Comparison of ENCODE assay signal across 8 mouse cellular contexts in genomic region chr11:120457370-120457769, GRCm38 (mm10). TPM values are rescaled to one million over a fixed set of nuclear protein-coding genes. Genes with fewer than 3 reads are reported as not detected.
DNase-seq lines count a peak whose midpoint lies in the region; ATAC-seq lines count a peak whose summit lies in the region.

No protein-coding gene starts in this region.

- H3K9me3 ChIP-seq in heart, embryonic 13.5 days, result no peaks in the 10 kb centered on the region
- H3K9me3 ChIP-seq in hindbrain, embryonic 16.5 days (ENCODE audit: control insufficient read depth, low read length), result no peaks in the 10 kb centered on the region
- no peaks in the 10 kb centered on the region for H3K9me3 ChIP-seq in midbrain, embryonic 14.5 days (ENCODE audit: control insufficient read depth, low read length)

- peak overlapping the region; percentile 99 for H3K9ac ChIP-seq in heart, embryonic 13.5 days
- H3K9ac ChIP-seq in hindbrain, embryonic 16.5 days (ENCODE audit: low read depth, low read length), result peak overlapping the region; percentile 98
- H3K9ac ChIP-seq in midbrain, embryonic 14.5 days (replicated peaks; ENCODE audit: low read length), result peak overlapping the region; percentile 94

- peak overlapping the region; percentile 97 for H3K4me2 ChIP-seq in heart, embryonic 13.5 days
- peak overlapping the region; percentile 93 for H3K4me2 ChIP-seq in hindbrain, embryonic 16.5 days (ENCODE audit: low read length)
- H3K4me2 ChIP-seq in midbrain, embryonic 14.5 days (ENCODE audit: low read length), result peak overlapping the region; percentile 96

- WGBS in heart, embryonic 13.5 days, result 16% methylated on average over 14 of the region's 14 CpGs
- WGBS in hindbrain, embryonic 16.5 days, result 35% methylated on average over 14 of the region's 14 CpGs
- WGBS in midbrain, embryonic 14.5 days, result 36% methylated on average over 14 of the region's 14 CpGs

- no peaks in the 10 kb centered on the region; the same call in 1 of the 2 replicates for H3K27me3 ChIP-seq in heart, embryonic 13.5 days (replicated peaks)
- H3K27me3 ChIP-seq in hindbrain, embryonic 16.5 days (replicated peaks; ENCODE audit: control insufficient read depth, insufficient read depth, low read length), result no peaks in the 10 kb centered on the region
- no peaks in the 10 kb centered on the region for H3K27me3 ChIP-seq in midbrain, embryonic 14.5 days (ENCODE audit: control insufficient read depth, insufficient read depth, low read length)

- H3K36me3 ChIP-seq in heart, embryonic 13.5 days, result peaks cover 40% of the 10 kb centered on the region
- H3K36me3 ChIP-seq in hindbrain, embryonic 16.5 days (ENCODE audit: control insufficient read depth, insufficient read depth, low read length), result peaks cover 8% of the 10 kb centered on the region; the same call in 1 of the 2 replicates
- peaks cover 21% of the 10 kb centered on the region for H3K36me3 ChIP-seq in midbrain, embryonic 14.5 days (ENCODE audit: control insufficient read depth, insufficient read depth, low read length)

- ATAC-seq in heart, embryonic 13.5 days (ENCODE audit: extremely low read depth, insufficient number of reproducible peaks, low FRiP score, low TSS enrichment), result no peak
- peak; percentile 5; the same call in 1 of the 2 replicates for ATAC-seq in hindbrain, embryonic 16.5 days
- no peak for ATAC-seq in midbrain, embryonic 14.5 days (ENCODE audit: low FRiP score, low TSS enrichment)

- H3K27ac ChIP-seq in heart, embryonic 13.5 days (replicated peaks), result peak overlapping the region; percentile 93
- peak overlapping the region; percentile 86 for H3K27ac ChIP-seq in hindbrain, embryonic 16.5 days (ENCODE audit: low read depth, low read length)
- H3K27ac ChIP-seq in midbrain, embryonic 14.5 days (replicated peaks; ENCODE audit: low read depth, low read length), result peak overlapping the region; percentile 82

- DNase-seq in heart, adult 11 months, result no peak
- DNase-seq in c-Kit-positive CD71-positive TER-119-positive erythroid progenitor cells, embryonic 14.5 days (ENCODE audit: low spot score), result peak; percentile 48
- no peak for DNase-seq in midbrain, embryonic 14.5 days
- no peak for DNase-seq in frontal cortex, postnatal 25 days (ENCODE audit: low spot score in 2 of 2)
- no peak for DNase-seq in layer of hippocampus, postnatal 14 days (ENCODE audit: low spot score in 2 of 2)
- DNase-seq in adrenal gland, adult 2 months, result no peak

- H3K4me3 ChIP-seq in heart, embryonic 13.5 days, result peak overlapping the region; percentile 94
- peak overlapping the region; percentile 88 for H3K4me3 ChIP-seq in hindbrain, embryonic 16.5 days (ENCODE audit: low read length)
- peak overlapping the region; percentile 90 for H3K4me3 ChIP-seq in midbrain, embryonic 14.5 days (replicated peaks; ENCODE audit: low read depth, low read length)

- H3K4me1 ChIP-seq in heart, embryonic 13.5 days, result peaks cover 26% of the 10 kb centered on the region
- peaks cover 18% of the 10 kb centered on the region for H3K4me1 ChIP-seq in hindbrain, embryonic 16.5 days (ENCODE audit: control insufficient read depth, insufficient read depth, low read depth, low read length)
- H3K4me1 ChIP-seq in midbrain, embryonic 14.5 days (ENCODE audit: control insufficient read depth, insufficient read depth, low read length), result peaks cover 17% of the 10 kb centered on the region

RNA-seq across cellular contexts. Expression of gene Oxld1, which starts 0.5 kb away (rescaled TPM):
- polyA plus RNA-seq in heart, embryonic 13.5 days (2015; fragmentation: Nextera tagmentation; extraction: Ambion mirVana), result 14.2 and 16.6 TPM in 2 replicates
- polyA plus RNA-seq in hindbrain, embryonic 16.5 days (2015; fragmentation: Nextera tagmentation; extraction: Ambion mirVana), result 10.8 and 15.8 TPM in 2 replicates
- 11.2 and 12.5 TPM in 2 replicates for polyA plus RNA-seq in midbrain, embryonic 14.5 days (2014; fragmentation: Nextera tagmentation; extraction: Ambion mirVana)
- 10 to 100 TPM; 14.5 to 15.9 TPM for total RNA-seq in layer of hippocampus, postnatal 14 days (2021)
- 10 to 100 TPM; 25.8 to 37.1 TPM for total RNA-seq in adrenal gland, adult 2 months (2021)
- 48.7 and 81.2 TPM in 2 replicates for polyA plus RNA-seq in adrenal gland, adult 2 months (2012; rRNA removed)

RNA-seq across cellular contexts. Expression of gene Ccdc137, which starts 0.5 kb away (rescaled TPM):
- polyA plus RNA-seq in heart, embryonic 13.5 days (2015; fragmentation: Nextera tagmentation; extraction: Ambion mirVana), result 19.1 and 21.1 TPM in 2 replicates
- 23.5 and 25.9 TPM in 2 replicates for polyA plus RNA-seq in hindbrain, embryonic 16.5 days (2015; fragmentation: Nextera tagmentation; extraction: Ambion mirVana)
- polyA plus RNA-seq in midbrain, embryonic 14.5 days (2014; fragmentation: Nextera tagmentation; extraction: Ambion mirVana), result 17.8 and 19.9 TPM in 2 replicates
- 10 to 100 TPM; 22.5 to 22.7 TPM for total RNA-seq in layer of hippocampus, postnatal 14 days (2021)
- 10 to 100 TPM; 24.6 to 33.0 TPM for total RNA-seq in adrenal gland, adult 2 months (2021)
- polyA plus RNA-seq in adrenal gland, adult 2 months (2012; rRNA removed), result 8.3 and 12.0 TPM in 2 replicates

RNA-seq across cellular contexts. Expression of gene Pde6g, which starts 4.1 kb away (rescaled TPM):
- not detected in 2 replicates for polyA plus RNA-seq in heart, embryonic 13.5 days (2015; fragmentation: Nextera tagmentation; extraction: Ambion mirVana)
- 0.30 TPM in 1 of 2 replicates, not detected in the other for polyA plus RNA-seq in hindbrain, embryonic 16.5 days (2015; fragmentation: Nextera tagmentation; extraction: Ambion mirVana)
- polyA plus RNA-seq in midbrain, embryonic 14.5 days (2014; fragmentation: Nextera tagmentation; extraction: Ambion mirVana), result 0.32 TPM in 1 of 2 replicates, not detected in the other
- total RNA-seq in layer of hippocampus, postnatal 14 days (2021), result under 1 TPM in 1 of 2 experiments, not detected in 1; 0.43 TPM
- under 1 TPM in 1 of 2 experiments, not detected in 1; 0.31 TPM for total RNA-seq in adrenal gland, adult 2 months (2021)
- 0.48 and 0.49 TPM in 2 replicates for polyA plus RNA-seq in adrenal gland, adult 2 months (2012; rRNA removed)

RNA-seq across cellular contexts. Expression of gene Arl16, which starts 10.0 kb away (rescaled TPM):
- 36.4 and 39.3 TPM in 2 replicates for polyA plus RNA-seq in heart, embryonic 13.5 days (2015; fragmentation: Nextera tagmentation; extraction: Ambion mirVana)
- polyA plus RNA-seq in hindbrain, embryonic 16.5 days (2015; fragmentation: Nextera tagmentation; extraction: Ambion mirVana), result 60.5 and 68.1 TPM in 2 replicates
- polyA plus RNA-seq in midbrain, embryonic 14.5 days (2014; fragmentation: Nextera tagmentation; extraction: Ambion mirVana), result 48.8 and 56.9 TPM in 2 replicates
- total RNA-seq in layer of hippocampus, postnatal 14 days (2021), result 10 to 100 TPM; 56.7 to 61.6 TPM
- 10 to 100 TPM; 21.4 to 27.2 TPM for total RNA-seq in adrenal gland, adult 2 months (2021)
- 23.2 and 27.2 TPM in 2 replicates for polyA plus RNA-seq in adrenal gland, adult 2 months (2012; rRNA removed)

RNA-seq across cellular contexts. Expression of gene Tspan10, which starts 14.9 kb away (rescaled TPM):
- not detected in 2 replicates for polyA plus RNA-seq in heart, embryonic 13.5 days (2015; fragmentation: Nextera tagmentation; extraction: Ambion mirVana)
- polyA plus RNA-seq in hindbrain, embryonic 16.5 days (2015; fragmentation: Nextera tagmentation; extraction: Ambion mirVana), result not detected in 2 replicates
- polyA plus RNA-seq in midbrain, embryonic 14.5 days (2014; fragmentation: Nextera tagmentation; extraction: Ambion mirVana), result not detected in 2 replicates
- 1 to 10 TPM in 1 of 2 experiments, not detected in 1; 1.4 TPM for total RNA-seq in layer of hippocampus, postnatal 14 days (2021)
- 1 to 10 TPM in 1 of 2 experiments, not detected in 1; 3.4 TPM for total RNA-seq in adrenal gland, adult 2 months (2021)
- polyA plus RNA-seq in adrenal gland, adult 2 months (2012; rRNA removed), result 0.06 TPM in 1 of 2 replicates, not detected in the other
